Mouse (Mus musculus): ENCODE measurements around the gene Gpr152.

- no peak for TF ChIP-seq POLR2A (IDR thresholded peaks at IDR 0.05; ENCODE audit: borderline replicate concordance, extremely low read depth, low read depth, low read length)
- no peak for TF ChIP-seq CTCF (IDR thresholded peaks at IDR 0.05; ENCODE audit: insufficient read depth, low read length)
Measured at GRCm38 (mm10) chr19:4118350-4118749, 21.2 kb upstream of the Gpr152 start.
